Mouse (Mus musculus) kidney, postnatal 10 days (tissue): ENCODE measurements around the gene Fbxw2.
"Not testable (repeated sequence)": the region's sequence is repeated elsewhere in the genome, so short reads cannot be mapped to it uniquely, and the experiment has no call there.

Experiments used
- DNase-seq: peaks from one replicate; pipeline ENCODE4 v3.0.0; 2021; ENCODE audit warnings: mixed read lengths

Fbxw2 gene

DNA sequence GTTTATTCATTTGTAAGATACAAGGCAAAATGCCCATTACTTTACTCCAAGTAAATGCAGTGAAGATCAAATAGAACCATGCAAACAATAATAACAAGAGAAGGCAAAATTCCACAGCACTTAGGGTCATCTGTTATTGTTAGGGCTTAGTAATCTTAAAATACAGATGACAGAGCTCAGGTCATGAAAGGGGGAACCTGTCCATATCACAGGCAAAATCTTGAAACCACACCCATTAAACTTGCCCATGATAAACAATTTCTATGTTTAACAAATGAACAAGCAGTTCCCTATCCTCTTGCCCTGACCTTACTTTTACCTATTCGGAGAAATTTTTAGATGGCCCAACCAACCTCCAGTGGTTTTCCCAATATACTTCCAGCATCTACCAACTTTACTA lies 16.5 kb downstream of the Fbxw2 start:
- no peak for DNase-seq

DNA sequence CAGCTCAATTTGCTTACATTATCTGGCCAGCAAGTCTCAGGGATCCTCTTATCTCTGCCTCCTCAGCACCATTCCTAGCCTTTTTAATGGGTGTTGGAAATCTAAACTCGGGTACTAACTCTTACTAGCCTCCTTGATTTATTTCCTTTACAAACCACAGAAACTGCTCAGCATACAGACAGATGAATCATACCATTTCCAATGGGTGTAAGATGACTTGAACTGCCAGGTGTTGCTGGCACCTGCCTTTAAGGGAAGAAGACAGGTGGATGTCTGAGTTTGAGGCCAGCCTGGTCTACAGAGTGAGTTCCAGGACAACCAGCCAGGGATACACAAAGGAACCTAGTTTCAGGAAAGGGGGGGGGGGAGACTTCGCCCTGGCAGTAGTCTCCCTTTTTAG lies 18.1 kb downstream of the Fbxw2 start:
- DNase-seq = no peak

DNA sequence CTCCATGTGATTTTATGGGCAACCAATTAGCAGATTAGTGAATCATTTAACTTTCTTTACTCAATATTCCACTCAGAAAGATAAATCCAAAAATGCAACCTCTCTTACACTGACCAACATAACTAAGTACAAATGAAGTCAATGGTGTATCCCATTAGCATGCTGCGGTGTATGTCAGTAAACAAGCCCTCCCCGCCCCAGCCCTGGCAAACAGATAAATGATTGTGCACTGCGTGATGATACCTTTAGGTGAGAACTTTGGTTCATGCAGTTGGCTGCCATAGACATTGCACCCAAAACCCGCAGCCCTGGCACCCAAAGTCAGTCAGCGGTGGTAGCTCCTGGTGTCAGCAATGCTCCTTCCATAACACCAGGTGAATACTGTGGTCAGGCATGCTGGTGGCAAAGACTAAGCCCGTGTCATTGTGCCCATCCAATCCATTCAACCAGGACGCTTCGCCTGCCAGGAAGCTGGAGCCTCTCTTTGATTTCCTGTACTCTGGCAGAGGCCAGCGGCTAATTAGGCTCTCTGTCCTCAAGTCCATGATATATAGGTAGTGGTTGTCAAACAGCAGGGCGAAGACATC lies 20.7 kb downstream of the Fbxw2 start:
- no peak for DNase-seq

DNA sequence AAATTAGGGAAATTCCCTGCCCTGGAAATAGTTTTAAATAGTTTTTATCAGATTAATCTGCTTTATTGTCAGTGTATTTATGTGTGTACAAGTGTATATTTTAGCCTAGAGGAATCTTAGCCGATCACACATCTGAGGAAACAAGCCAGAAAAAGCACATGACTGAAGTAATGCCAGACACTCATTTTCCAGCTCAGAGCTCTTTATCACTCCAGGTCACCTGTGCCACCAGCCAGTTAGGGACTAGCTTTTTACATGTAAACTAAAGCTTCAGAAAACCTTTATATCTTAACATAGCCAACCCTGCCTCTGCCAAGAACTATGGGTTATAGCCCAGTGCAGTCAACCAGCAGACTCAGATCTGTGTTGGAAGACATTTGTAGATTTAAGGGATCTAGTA lies 21.3 kb downstream of the Fbxw2 start:
- DNase-seq = no peak

DNA sequence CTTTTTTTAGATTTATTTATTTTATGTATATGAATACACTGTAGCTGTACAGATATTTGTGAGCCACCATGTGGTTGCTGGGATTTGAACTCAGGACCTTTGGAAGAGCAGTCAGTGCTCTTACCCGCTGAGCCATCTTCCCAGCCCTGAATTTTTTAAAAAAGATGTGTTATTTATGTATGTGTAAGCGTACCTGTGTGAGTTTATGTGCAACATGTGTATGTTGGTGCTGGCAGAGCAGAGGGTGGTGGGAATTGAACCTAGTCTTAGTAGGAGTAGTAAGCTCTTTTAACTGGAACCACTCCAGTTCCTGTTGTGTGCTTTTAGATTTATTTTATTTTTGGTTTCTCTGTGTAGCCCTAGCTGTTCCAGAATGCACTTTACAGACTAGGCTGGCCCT lies 21.9 kb downstream of the Fbxw2 start:
- DNase-seq = no peak

DNA sequence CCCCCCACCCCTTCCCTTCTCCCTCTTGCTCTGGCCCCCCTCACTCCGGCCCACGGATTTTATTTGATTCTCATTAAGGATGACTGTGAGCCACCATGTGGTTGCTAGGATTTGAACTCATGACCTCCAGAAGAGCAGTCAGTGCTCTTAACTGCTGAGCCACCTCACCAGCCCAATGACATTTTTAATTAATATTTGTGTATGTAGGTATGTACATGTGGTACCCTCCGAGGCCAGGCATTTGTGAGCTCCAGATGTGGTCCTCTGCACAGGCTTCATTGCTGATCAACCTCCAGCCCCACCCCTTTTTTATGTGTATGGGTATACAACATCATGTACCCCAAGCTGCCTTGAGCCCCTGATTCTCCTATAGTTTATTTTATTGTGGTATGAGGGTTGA lies 22.4 kb downstream of the Fbxw2 start:
- no peak for DNase-seq

DNA sequence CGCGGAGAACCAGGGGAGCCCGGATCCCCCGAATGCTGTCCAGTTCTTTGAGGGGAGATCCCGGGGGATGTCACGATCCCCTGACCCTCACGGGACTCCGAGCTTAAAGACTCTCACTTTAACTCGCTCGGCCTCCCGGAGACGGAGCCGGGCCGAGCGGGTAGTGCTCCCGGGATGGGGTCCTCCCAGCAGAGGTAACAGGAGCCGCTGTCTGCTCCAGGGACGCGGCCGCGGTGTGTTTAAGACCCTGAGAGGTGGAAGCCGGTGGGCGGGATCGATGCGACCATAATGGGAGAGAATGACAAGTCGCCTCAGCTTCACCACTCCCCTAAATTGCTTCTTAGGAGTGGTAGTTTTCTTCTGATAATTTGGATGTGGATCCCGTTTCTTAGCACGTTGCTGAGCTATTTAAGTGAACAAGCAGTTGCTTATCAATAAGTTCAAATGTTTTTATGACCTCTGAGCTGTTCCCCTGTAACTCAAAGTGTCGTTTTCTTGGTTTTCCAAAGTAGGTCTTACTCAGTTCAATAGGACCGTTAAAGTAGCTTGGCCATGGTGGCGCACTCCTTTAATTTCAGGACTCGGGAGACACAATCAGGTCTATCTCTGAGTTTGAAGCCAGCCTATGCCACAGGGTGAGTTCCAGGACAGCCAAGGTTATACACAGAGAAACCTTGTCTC lies 23.4 kb downstream of the Fbxw2 start:
- peak; percentile 48 for DNase-seq

DNA sequence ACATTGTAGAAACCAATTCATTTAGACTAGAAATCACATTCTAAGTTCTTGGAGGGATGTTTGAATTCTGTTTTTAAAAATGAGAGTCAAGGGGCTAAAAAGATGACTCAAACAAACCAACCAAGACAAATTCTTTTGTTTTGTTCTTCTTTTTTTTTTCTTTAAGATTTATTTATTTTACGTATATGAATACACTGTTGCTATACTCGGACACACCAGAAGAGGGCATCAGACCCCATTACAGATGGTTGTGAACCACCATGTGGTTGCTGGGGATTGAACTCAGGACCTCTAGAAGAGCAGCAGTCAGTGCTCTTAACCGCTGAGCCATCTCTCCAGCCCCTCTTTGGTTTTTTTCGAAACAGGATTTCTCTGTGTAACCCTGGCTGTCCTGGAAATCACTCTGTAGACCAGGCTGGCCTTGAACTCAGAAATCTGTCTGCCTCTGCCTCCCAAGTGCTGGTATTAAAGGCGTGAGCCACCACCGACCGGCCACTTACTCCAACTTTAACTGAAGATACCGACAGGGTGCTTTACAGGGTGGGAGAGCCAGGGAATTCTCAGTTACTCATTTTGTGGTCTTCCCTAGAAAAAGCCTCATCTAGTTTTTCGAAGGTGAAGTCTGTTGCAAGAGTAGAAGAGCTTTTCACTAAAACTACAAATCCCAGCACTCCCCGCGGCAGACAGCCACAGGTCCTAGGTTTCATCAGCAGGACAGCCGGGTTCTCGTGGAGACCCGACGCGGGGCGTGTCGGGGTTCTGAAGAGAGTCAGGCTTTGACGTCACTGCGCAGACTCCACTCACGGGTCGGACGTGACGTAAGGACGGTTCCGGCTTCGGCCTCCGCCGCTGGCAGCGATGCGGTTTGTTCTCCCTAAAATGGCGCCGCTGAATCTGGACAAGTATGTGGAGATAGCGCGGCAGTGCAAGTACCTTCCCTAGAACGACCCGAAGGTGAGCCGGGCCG lies 24.3 kb downstream of the Fbxw2 start:
- DNase-seq = peak; percentile 99

DNA sequence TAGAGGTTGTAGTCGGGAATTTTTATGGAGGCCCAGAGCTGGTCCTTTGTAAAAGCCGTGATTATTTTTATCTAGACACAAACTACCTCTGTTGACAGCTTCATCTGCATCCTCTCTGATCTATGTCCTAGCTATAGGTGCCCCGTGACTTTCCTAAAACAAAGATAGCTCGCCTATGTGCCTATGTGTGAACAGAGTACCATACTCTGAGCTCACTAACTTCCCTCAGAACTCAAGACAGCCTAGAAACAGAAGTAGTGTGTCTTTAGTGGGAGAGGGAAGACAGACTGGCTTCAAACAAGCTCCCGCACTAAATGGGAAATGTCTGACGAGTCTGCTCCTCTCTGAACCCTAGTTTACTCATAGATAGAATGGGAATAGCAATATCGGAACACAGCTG lies 25.7 kb downstream of the Fbxw2 start:
- DNase-seq = no peak

DNA sequence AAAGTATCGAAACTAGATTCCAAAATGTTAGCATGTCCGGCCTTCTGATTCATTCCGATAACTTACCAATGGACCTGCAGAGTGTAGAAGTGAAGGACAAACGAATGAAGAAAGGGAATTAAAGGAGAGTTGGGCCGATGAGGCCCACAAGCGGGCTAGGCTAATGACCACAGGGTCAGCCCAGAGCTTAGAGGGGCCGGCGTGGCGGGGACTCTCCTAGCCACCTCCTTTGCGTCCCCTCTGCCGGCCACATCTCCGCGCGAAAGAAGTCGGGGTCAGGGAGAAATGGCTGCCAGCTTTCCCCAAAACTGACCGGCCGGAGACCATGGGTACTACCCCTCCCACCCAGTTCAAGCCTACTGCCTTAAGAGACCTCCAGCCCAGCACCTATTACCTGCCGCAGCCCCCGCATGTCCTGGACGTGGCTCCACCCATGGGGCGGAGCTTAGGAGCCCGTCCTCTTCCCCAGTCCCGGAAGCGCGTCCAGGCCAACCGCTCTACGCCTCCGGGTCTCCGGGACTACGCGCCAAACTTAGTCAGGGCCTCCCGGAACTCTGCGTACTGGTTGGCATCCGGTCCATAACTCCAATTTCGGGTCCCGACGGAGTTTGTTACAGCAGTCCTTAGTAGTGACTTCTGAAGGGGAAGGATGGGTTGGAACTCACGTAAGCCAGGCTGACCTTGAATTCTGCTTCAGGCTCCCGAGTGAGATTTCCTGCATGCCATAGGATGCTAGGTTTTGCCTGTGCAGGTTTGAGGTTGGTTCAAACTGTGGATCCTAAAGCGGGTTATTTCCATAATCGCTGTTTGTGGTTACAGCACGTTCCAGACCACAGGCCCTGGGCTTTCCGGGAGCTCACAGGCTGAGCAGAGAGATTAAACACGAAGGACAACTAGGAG lies 26.5 kb downstream of the Fbxw2 start, which contains the start of gene Rabepk:
Gene Rabepk (minus strand): TSS at position 556 of the 900 bp plus-strand sequence.
- peak; percentile 92 for DNase-seq

DNA sequence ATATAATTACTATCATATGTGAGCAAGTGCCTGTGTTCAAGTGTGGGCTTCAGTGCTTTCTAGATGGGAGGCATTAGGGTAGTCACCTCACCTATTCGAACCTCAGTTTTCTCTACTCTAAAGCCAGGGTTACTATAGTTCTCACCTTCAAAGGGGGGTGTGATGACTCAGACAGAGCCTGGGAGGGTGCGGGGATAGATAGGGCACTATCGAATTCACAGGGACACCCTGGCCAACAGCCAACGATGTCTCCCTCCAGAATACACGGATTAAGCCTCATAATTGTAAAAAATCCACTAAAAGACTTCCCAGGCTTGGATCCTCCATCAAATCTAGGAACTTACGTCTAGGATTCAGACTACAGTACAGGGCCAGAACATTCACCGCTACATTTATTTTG lies 30.7 kb downstream of the Fbxw2 start:
- no peak for DNase-seq

DNA sequence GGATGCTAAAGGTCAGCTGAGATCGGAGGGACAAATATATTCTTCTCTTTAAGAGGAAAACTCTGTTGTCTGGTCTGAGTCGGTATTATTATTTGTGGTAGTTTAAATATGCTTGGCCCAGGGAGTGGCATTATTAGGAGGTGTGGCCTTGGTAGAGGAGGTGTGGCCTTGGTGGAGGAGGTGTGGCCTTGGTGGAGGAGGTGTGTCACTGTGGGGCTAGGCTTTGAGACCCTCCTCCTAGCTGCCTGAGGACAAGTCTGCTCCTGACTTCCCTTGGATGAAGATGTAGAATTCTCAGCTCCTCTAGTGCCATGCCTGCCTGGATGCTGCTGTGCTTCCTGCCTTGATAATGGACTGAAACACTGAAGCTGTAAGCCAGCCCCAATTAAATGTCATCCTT lies 31.6 kb downstream of the Fbxw2 start:
- DNase-seq = no peak

DNA sequence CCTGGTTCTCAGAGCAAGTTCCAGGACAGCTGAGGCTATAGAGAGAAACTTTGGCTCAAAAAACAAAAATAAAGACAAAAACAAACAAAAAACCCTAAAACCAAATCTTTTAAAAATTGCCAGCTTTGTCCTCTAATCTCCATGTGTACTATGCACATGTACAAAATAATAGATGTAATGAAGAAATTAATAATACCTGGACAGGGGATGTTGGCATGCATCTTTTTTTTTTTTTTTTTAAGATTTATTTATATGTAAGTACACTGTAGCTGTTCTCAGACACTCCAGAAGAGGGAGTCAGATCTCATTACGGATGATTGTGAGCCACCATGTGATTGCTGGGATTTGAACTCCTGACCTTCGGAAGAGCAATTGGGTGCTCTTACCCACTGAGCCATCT lies 33.6 kb downstream of the Fbxw2 start:
- DNase-seq = not testable (repeated sequence)

DNA sequence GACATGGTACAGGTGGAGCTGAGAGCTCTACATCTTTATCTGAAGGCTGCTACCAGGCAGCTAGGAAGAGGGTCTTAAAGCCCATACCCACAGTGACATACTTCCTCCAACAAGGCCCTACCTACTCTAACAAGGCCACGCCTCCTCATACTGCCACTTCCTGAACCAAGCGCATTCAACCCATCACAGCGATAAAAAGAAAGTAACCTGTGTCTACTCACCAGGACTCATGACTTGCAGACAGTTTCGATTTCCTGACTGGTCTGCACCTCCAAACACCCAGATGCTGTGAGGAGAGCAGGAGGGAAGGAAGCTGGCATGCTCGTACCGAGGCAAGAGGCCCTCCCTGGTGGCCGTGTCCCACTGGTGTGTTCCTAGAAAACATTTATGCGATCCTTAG lies 35.8 kb downstream of the Fbxw2 start:
- no peak for DNase-seq

DNA sequence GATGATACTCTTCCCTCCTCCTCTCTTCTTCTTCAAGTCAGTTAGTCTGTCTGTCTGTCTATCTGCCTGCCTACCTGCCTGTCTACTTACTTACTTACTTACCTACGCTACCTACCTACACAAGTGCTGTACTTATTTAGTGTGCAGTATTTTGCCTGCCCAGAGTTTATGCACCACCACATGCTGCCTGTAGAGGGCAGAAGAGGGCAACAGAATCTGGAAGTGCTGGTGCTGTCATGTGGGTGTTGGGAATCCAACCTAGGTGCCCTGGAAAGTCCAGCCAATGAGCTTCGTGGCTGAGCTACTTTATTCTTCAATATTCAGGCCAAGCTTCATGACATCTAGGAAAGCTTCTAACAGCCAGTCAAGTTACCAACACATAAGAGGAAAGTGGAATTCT lies 42.0 kb downstream of the Fbxw2 start:
- peak; percentile 51 for DNase-seq

DNA sequence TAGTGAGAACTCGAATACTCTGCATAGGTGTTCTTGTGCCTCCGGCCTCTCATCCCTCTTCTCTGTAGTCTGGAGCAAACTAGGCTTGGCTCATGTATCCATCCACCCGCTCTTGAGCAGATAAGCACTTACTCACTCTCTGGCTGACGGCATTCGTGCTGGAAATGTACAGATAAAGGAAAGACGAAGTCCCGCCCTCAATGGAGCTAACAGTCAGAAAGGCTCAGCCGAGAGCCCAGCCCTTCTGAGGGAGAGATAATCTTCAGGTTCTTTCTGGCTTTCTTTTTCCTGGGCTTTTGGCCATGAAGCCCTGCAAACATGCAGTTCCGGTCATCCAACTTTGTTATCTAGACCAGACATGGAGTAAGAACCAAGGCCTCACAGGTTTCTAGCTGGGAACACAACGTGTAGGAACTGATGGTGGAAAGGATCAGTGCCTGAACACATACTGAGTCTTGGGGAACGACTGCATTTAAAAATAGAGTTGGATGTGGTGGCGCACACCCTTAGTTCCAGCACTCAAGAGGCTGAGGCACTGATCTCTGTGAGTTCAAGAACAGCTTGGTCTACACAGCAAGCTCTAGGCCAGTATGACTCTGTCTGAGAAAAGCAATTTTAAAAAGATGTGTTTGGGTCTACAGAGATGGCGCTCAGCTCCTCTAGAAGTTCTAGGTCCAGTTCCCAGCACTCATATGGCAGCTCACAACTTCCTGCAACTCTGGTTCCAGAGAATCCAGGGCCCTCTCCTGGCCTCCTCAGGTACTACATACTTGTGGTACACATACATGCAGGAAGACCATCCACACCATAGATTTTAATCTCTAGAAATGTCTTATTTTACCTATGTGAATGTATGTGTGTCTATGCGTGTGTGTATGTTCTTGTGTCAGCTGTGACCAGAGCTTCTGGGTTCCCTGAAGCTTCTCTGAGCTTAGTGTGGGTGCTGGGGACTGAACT lies 42.8 kb downstream of the Fbxw2 start:
- DNase-seq = no peak

DNA sequence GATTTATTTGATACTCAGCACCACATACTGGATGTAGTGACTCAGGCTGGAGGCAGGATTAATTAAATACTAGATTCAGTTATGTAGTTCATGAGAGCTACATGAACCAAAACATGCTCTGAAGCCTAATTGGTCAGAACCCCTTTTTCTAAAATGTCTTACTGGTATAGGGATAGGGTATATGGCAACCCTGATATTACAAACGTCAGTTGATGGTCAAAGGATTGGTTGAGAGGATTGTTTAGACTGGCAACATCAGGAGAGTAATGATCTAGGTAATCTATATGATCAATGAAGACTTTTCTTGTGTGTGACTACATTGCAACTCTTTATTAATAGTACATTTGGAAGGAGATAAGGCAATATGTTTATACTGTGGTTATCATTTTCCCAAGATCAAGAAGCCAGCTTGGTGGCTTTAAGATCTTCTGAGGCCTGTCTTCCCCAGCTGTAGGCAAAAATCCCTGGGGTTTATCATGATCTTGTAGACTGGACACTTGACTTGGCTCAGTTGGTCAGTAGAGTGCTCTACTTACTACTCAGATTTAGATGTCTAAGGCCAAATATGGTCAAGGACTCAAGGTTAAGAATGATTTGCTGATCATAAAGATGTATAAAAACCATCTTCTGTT lies 48.8 kb downstream of the Fbxw2 start:
- DNase-seq = no peak

DNA sequence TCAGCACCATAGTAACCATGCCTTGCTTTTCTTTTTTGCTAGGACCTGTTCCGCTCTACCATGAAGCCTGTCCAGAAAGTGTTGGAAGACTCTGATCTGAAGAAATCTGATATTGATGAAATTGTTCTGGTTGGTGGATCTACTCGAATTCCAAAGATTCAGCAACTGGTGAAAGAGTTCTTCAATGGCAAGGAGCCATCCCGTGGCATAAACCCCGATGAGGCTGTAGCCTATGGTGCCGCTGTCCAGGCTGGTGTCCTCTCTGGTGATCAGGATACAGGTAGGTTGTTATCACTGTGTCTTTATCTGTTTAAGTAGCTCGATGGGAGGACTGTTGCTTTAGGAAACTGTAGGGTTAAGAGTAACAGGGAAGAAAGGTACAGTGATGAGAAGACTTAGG lies 51.6 kb downstream of the Fbxw2 start:
- no peak for DNase-seq

DNA sequence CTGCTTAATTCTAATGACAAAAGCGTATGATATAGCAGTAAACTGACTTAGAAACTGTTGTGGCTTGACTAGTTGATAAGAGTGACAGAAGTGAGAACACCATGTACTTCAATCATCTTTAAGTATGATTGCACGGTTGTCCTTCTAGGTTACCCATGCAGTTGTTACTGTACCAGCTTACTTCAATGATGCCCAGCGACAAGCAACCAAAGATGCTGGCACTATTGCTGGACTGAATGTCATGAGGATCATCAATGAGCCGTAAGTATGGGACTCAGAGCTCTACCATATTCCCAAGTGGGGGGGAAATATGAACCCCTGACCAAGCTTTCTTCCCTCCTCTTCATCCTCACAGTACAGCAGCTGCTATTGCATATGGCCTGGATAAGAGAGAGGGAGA lies 52.4 kb downstream of the Fbxw2 start:
- no peak for DNase-seq

DNA sequence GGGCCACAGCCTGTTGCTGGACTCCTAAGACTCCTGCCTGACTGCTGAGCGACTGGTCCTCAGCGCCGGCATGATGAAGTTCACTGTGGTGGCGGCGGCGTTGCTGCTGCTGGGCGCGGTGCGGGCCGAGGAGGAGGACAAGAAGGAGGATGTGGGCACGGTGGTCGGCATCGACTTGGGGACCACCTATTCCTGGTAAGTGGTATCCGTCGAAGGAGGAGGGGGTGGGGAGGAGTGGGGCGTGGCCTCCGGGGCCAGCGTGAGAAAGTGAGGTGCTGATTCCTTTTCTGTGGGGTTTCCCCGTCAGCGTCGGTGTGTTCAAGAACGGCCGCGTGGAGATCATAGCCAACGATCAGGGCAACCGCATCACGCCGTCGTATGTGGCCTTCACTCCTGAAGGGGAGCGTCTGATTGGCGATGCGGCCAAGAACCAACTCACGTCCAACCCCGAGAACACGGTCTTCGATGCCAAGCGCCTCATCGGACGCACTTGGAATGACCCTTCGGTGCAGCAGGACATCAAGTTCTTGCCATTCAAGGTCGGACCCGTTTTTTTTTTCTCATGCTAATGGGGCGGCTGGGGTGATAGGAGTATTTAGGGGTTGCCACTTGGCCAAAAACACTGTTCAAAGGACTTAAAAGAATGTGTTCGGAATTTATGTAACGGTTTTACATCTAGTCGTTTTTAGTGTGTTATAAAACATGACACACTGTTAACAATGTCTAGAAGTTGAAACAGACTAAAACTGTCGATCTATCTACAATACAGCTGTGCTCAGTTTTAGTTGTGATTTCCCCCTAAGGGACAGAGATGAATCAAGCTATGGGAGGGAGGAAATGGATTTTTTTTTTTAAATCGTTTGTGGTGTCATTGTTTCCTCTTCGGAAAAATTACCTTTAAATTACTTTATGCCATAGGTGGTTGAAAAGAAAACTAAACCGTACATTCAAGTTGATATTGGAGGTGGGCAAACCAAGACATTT lies 53.6 kb downstream of the Fbxw2 start:
- peak; percentile 69 for DNase-seq
